Mouse (Mus musculus) splenic B cell, adult 2 months (primary cell): ENCODE data around the gene Tcaf2.

Experiments
- DNase-seq: peaks from one replicate; pipeline ENCODE4 v3.0.0-alpha.2; 2011; ENCODE audit warnings: low read depth, low spot score
- H3K27me3 ChIP-seq: 2 replicates; pipeline ENCODE4 v1.6.1; 2012; ENCODE audit warnings: mild to moderate bottlenecking, low read length, moderate library complexity, mixed read lengths; ENCODE audit not compliant: control insufficient read depth, poor library complexity, insufficient read depth, severe bottlenecking
- H3K36me3 ChIP-seq: 2 replicates; pipeline ENCODE4 v1.6.1; 2012; ENCODE audit warnings: mild to moderate bottlenecking, low read length, moderate library complexity, mixed read lengths; ENCODE audit not compliant: control insufficient read depth, poor library complexity, insufficient read depth, severe bottlenecking

The Tcaf2 gene

GRCm38 (mm10) chr6:42644912-42645549 is at the start of gene Tcaf2:
Tcaf2 (minus strand) TSS chr6:42645254.
- no peak for DNase-seq
- no peaks in the 10 kb centered on the region for H3K27me3 ChIP-seq
- no peaks in the 10 kb centered on the region for H3K36me3 ChIP-seq

- Histone ChIP-seq H3K36me3 (no peaks in the 10 kb centered on the region), H3K27me3 (no peaks in the 10 kb centered on the region)
- no peak for DNase-seq
These were observed 47.6 kb upstream of the Tcaf2 start for GRCm38 (mm10) chr6:42692517-42693190.

- Histone ChIP-seq H3K36me3 (no peaks in the 10 kb centered on the region), H3K27me3 (no peaks in the 10 kb centered on the region)
- no peak for DNase-seq
These were observed 47.1 kb upstream of the Tcaf2 start for GRCm38 (mm10) chr6:42692154-42692516.

GRCm38 (mm10) chr6:42689761-42690160 is 44.7 kb upstream of the Tcaf2 start:
- Histone ChIP-seq H3K36me3 (no peaks in the 10 kb centered on the region), H3K27me3 (no peaks in the 10 kb centered on the region)
- no peak for DNase-seq

GRCm38 (mm10) chr6:42687907-42688306 is 42.9 kb upstream of the Tcaf2 start:
- H3K27me3 ChIP-seq = no peaks in the 10 kb centered on the region
- no peaks in the 10 kb centered on the region for H3K36me3 ChIP-seq
- DNase-seq = no peak

- Histone ChIP-seq H3K27me3 (no peaks in the 10 kb centered on the region), H3K36me3 (no peaks in the 10 kb centered on the region)
- DNase-seq = no peak
These were observed 35.0 kb upstream of the Tcaf2 start for GRCm38 (mm10) chr6:42680077-42680476.

- Histone ChIP-seq H3K36me3 (no peaks in the 10 kb centered on the region), H3K27me3 (no peaks in the 10 kb centered on the region)
- no peak for DNase-seq
These were observed 31.0 kb upstream of the Tcaf2 start for GRCm38 (mm10) chr6:42676011-42676410.

- no peaks in the 10 kb centered on the region for H3K36me3 ChIP-seq
- H3K27me3 ChIP-seq = no peaks in the 10 kb centered on the region
- DNase-seq = no peak
These were observed 26.7 kb upstream of the Tcaf2 start for GRCm38 (mm10) chr6:42671767-42672166.

- H3K36me3 ChIP-seq = no peaks in the 10 kb centered on the region
- no peak for DNase-seq
- H3K27me3 ChIP-seq = no peaks in the 10 kb centered on the region
These were observed 22.7 kb upstream of the Tcaf2 start for GRCm38 (mm10) chr6:42667722-42668121.

- Histone ChIP-seq H3K36me3 (no peaks in the 10 kb centered on the region), H3K27me3 (no peaks in the 10 kb centered on the region)
- no peak for DNase-seq
These were observed 16.7 kb upstream of the Tcaf2 start for GRCm38 (mm10) chr6:42661739-42662138.

- DNase-seq = no peak
- Histone ChIP-seq H3K27me3 (no peaks in the 10 kb centered on the region), H3K36me3 (no peaks in the 10 kb centered on the region)
These were observed 10.7 kb downstream of the Tcaf2 start for GRCm38 (mm10) chr6:42634393-42634792.

- no peak for DNase-seq
- Histone ChIP-seq H3K36me3 (no peaks in the 10 kb centered on the region), H3K27me3 (no peaks in the 10 kb centered on the region)
These were observed 13.7 kb downstream of the Tcaf2 start for GRCm38 (mm10) chr6:42631395-42631794.

- DNase-seq = no peak
- Histone ChIP-seq H3K27me3 (no peaks in the 10 kb centered on the region), H3K36me3 (no peaks in the 10 kb centered on the region)
These were observed 28.1 kb downstream of the Tcaf2 start for GRCm38 (mm10) chr6:42616904-42617303.

GRCm38 (mm10) chr6:42612218-42612617 is 32.8 kb downstream of the Tcaf2 start:
- Histone ChIP-seq H3K27me3 (no peaks in the 10 kb centered on the region), H3K36me3 (no peaks in the 10 kb centered on the region)
- no peak for DNase-seq

- Histone ChIP-seq H3K36me3 (no peaks in the 10 kb centered on the region), H3K27me3 (no peaks in the 10 kb centered on the region)
- no peak for DNase-seq
These were observed 34.0 kb downstream of the Tcaf2 start for GRCm38 (mm10) chr6:42610954-42611522.
